Mouse (Mus musculus) heart, embryonic 12.5 days (tissue): ENCODE measurements around the gene C1qtnf5. TPM values are rescaled to one million over a fixed set of nuclear protein-coding genes. Genes with fewer than 3 reads are reported as not detected.
"Not testable (repeated sequence)": the region's sequence is repeated elsewhere in the genome, so short reads cannot be mapped to it uniquely, and the experiment has no call there.

Experiments
- ATAC-seq: fragments of 200-750 bp; cut with Nextera tagmentation; 2 replicates; pipeline ENCODE4 v1.8.0; 2017; ENCODE audit warnings: moderate TSS enrichment, moderate library complexity; ENCODE audit not compliant: insufficient number of reproducible peaks, low FRiP score
- H3K27ac ChIP-seq: fragments of 300-500 bp; sonication (generic); 2 replicates; pipeline ENCODE4 v1.5.1; 2016; ENCODE audit warnings: mild to moderate bottlenecking, moderate library complexity; ENCODE audit not compliant: poor library complexity, severe bottlenecking
- H3K27me3 ChIP-seq: fragments of 300-500 bp; sonication (generic); replicated peaks from 2 replicates; pipeline ENCODE4 v1.6.1; 2016; ENCODE audit warnings: mild to moderate bottlenecking, moderate library complexity
- H3K36me3 ChIP-seq: fragments of 300-500 bp; sonication (generic); 2 replicates; pipeline ENCODE4 v1.6.1; 2016; ENCODE audit warnings: mild to moderate bottlenecking, moderate library complexity
- H3K4me1 ChIP-seq: fragments of 300-500 bp; sonication (generic); replicated peaks from 2 replicates; pipeline ENCODE4 v1.6.1; 2016; ENCODE audit warnings: mild to moderate bottlenecking
- H3K4me2 ChIP-seq: fragments of 300-500 bp; sonication (generic); 2 replicates; pipeline ENCODE4 v1.6.1; 2016; ENCODE audit warnings: mild to moderate bottlenecking, moderate library complexity
- H3K4me3 ChIP-seq: fragments of 300-500 bp; sonication (generic); 2 replicates; pipeline ENCODE4 v1.5.1; 2016; ENCODE audit warnings: mild to moderate bottlenecking
- H3K9ac ChIP-seq: fragments of 300-500 bp; sonication (generic); 2 replicates; pipeline ENCODE4 v1.6.1; 2016; ENCODE audit warnings: mild to moderate bottlenecking, moderate library complexity
- H3K9me3 ChIP-seq: fragments of 300-500 bp; sonication (generic); replicated peaks from 2 replicates; pipeline ENCODE4 v1.6.1; 2016; ENCODE audit warnings: mild to moderate bottlenecking, moderate library complexity
- whole genome bisulfite sequencing: fragments of 180-500 bp; shearing (Covaris S2); methylation state at CpG from one replicate; pipeline ENCODE4 v1.1.7; 2016; 5-methylcytosine and 5-hydroxymethylcytosine counted together
- polyA plus RNA-seq: library from polyadenylated mRNA; unstranded; fragments of >200 nt; fragmentation: Nextera tagmentation; extraction: Ambion mirVana; gene quantifications from 2 replicates; pipeline ENCODE4 v1.2.1, GENCODE M21; 2016

The C1qtnf5 gene
- polyA plus RNA-seq, 1 experiment from 2014 or later: 1.1 TPM

DNA sequence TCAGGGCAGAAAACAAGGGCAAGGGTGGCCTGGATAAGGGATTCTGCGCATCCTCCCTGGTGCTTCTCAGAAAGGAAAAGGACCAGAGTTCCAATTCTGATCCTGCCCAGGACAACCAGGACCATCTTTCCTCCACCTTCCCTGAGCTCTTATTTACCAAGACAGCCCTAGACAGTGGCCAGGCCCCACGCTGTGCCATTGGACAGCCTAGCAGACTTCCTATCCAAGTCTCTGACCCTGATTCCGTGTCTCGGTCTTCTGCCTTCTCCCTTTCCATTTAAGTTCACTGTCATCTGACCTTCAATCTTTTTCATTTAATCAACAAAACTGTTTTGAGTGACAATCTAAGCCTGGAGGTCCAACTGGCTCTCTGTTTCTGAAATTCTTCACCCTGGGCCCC lies 449 bp upstream of the C1qtnf5 start:
- Histone ChIP-seq H3K4me2 (no peak overlapping the region), H3K4me3 (no peak overlapping the region), H3K9ac (0 out of 2 replicates have a peak overlapping the region, but pooled peaks have one; percentile 2), H3K9me3 (no peaks in the 10 kb centered on the region), H3K27ac (no peak overlapping the region), H3K27me3 (no peaks in the 10 kb centered on the region), H3K36me3 (peaks cover 11% of the 10 kb centered on the region), H3K4me1 (peaks cover 51% of the 10 kb centered on the region)
- WGBS: 74% methylated on average over 4 of the region's 4 CpGs
- no peak for ATAC-seq

GRCm38 (mm10) chr9:44107557-44108179 lies 623 bp downstream of the C1qtnf5 start:
- Histone ChIP-seq H3K27me3 (no peaks in the 10 kb centered on the region), H3K4me2 (peak overlapping the region; percentile 49), H3K4me1 (peaks cover 59% of the 10 kb centered on the region), H3K9me3 (no peaks in the 10 kb centered on the region), H3K4me3 (no peak overlapping the region), H3K27ac (peak overlapping the region; percentile 46), H3K9ac (peak overlapping the region; percentile 55), H3K36me3 (peaks cover 11% of the 10 kb centered on the region)
- 37% methylated on average over 25 of the region's 25 CpGs for WGBS
- ATAC-seq: no peak; the same call in 1 of the 2 replicates

DNA sequence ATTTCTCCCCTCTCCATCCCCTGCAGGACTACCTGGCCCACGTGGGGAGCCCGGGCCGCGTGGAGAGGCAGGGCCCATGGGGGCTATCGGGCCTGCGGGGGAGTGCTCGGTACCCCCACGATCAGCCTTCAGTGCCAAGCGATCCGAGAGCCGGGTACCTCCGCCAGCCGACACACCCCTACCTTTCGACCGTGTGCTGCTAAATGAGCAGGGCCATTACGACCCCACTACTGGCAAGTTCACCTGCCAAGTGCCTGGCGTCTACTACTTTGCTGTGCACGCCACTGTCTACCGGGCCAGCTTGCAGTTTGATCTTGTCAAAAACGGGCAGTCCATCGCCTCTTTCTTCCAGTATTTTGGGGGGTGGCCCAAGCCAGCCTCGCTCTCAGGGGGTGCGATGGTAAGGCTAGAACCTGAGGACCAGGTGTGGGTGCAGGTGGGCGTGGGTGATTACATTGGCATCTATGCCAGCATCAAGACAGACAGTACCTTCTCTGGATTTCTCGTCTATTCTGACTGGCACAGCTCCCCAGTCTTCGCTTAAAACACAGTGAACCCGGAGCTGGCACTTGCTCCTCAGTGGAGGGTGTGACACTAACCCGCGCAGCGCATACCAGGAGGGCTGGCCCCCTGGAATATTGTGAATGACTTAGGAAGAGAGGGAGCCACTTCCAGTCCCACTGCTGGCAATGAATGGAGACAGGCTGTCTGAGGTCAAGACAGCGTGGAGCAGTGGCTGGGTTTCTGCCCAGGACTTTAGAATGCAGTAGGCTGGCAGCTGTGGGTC lies 1.4 kb downstream of the C1qtnf5 start:
- H3K27ac ChIP-seq: no peak overlapping the region; the same call in 1 of the 2 replicates
- H3K9ac ChIP-seq: peak overlapping the region; percentile 55
- H3K4me1 ChIP-seq: peaks cover 59% of the 10 kb centered on the region
- WGBS: 78% methylated on average over 31 of the region's 31 CpGs
- H3K27me3 ChIP-seq: no peaks in the 10 kb centered on the region
- peak overlapping the region; percentile 56 for H3K4me2 ChIP-seq
- H3K9me3 ChIP-seq: no peaks in the 10 kb centered on the region
- peaks cover 11% of the 10 kb centered on the region for H3K36me3 ChIP-seq
- ATAC-seq: no peak
- no peak overlapping the region for H3K4me3 ChIP-seq

DNA sequence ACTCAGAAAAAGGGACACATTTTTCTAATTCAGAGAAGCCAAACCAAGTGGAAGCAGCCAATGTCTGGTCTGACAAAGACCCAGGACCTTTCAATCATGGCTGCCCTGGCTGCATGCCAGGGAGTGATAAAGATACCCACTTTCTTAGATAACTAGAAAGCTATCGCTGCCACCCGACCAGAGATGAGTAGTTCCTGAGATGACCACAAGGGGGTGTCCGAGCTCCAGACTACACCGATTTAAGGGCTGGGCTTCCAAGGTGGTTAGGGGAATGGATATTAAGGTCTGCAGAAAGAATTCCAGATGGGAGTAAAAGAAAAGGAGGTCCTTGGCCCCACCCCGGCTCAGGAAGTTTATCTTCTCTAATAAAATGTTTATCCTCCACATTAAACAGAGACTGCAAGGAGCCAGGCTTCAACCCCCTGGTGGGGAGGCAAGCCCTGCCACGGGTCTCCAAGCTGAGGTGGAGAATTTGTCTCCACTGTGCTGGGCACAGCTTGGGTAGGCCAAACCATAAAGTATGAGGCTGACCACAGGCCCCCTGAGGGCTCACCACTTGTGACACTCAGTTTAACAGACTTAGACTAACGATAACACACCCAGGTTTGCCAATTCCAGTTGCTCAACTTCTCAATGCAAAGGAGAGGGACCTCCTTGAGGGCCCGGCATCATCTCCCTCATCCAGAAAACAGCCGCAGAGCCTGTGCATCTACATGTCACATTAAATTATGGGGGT lies 2.5 kb downstream of the C1qtnf5 start:
- Histone ChIP-seq H3K27me3 (no peaks in the 10 kb centered on the region), H3K4me1 (peaks cover 59% of the 10 kb centered on the region), H3K4me2 (peak overlapping the region; percentile 56), H3K4me3 (peak overlapping the region; percentile 27; the same call in 1 of the 2 replicates), H3K9ac (peak overlapping the region; percentile 55; the same call in 1 of the 2 replicates), H3K9me3 (no peaks in the 10 kb centered on the region), H3K36me3 (peaks cover 11% of the 10 kb centered on the region), H3K27ac (no peak overlapping the region)
- WGBS: 27% methylated on average over 9 of the region's 9 CpGs
- ATAC-seq: no peak

- not testable (repeated sequence) for H3K36me3 ChIP-seq, ATAC-seq, H3K27me3 ChIP-seq, H3K9me3 ChIP-seq, H3K27ac ChIP-seq
- Histone ChIP-seq H3K4me1 (peaks cover 50% of the 10 kb centered on the region), H3K4me3 (peak overlapping the region; percentile 92), H3K9ac (peak overlapping the region; percentile 98), H3K4me2 (peak overlapping the region; percentile 73)
- WGBS: 69% methylated on average over 10 of the region's 12 CpGs
These were observed 4.9 kb downstream of the C1qtnf5 start for GRCm38 (mm10) chr9:44111909-44112308.

DNA sequence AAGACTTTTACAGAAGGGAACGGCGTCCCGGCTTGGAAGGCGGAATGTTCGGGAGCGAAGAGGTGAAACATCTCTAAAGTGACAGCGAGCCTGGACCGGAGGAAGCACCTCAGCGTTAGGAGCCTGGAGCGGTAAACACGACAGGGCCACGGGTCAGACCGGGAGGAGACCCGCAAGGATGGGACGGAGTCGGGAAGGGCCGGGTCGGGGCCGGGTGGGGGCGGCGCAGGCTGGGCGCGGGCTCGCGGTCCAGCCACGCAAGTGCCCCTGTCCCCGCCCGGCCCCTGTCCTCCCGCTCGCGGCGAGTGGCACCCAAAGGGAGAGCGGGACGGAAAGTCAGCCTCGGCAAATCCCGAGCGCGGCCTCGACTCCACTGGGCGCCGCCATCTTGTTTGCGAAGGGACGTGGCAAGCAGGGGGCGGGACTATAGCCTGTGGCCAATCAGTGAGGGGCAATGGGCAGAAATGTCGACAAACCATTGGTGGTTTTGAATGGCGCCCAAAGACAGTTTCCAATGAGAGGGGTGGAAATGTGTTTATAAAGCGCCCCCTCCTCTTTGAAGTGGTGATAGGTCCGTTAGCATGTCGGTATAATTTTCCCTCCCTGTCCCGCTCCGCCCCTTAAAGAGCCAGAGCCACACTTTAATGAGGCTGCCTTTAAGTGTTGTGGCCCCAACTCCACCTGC lies 6.2 kb downstream of the C1qtnf5 start, which contains the start of the genes Gm49380 and Rnf26:
Gm49380 (minus strand) TSS at position 396 of the 685 bp plus-strand sequence.
Rnf26 (minus strand) TSS at position 413 of the 685 bp plus-strand sequence.
- H3K4me1 ChIP-seq: peaks cover 37% of the 10 kb centered on the region
- peak within 1 kb of the TSS; percentile 92 for H3K4me3 ChIP-seq
- peak within 1 kb of the TSS; percentile 98 for H3K9ac ChIP-seq
- ATAC-seq: peak; percentile 95
- H3K36me3 ChIP-seq: peaks cover 4% of the 10 kb centered on the region
- peak within 1 kb of the TSS; percentile 80 for H3K27ac ChIP-seq
- H3K27me3 ChIP-seq: no peaks in the 10 kb centered on the region
- under 1% methylated on average over 49 of the region's 51 CpGs for WGBS
- no peaks in the 10 kb centered on the region for H3K9me3 ChIP-seq
- H3K4me2 ChIP-seq: peak within 1 kb of the TSS; percentile 73

- H3K27me3 ChIP-seq: no peaks in the 10 kb centered on the region
- WGBS: 76% methylated on average over 2 of the region's 2 CpGs
- H3K27ac ChIP-seq: no peak overlapping the region
- H3K9me3 ChIP-seq: no peaks in the 10 kb centered on the region
- no peak overlapping the region for H3K4me2 ChIP-seq
- H3K4me1 ChIP-seq: peaks cover 25% of the 10 kb centered on the region
- H3K4me3 ChIP-seq: no peak overlapping the region
- no peak overlapping the region for H3K9ac ChIP-seq
- no peaks in the 10 kb centered on the region for H3K36me3 ChIP-seq
- no peak for ATAC-seq
These were observed 7.4 kb downstream of the C1qtnf5 start for GRCm38 (mm10) chr9:44114453-44114852.

- H3K36me3 ChIP-seq: no peaks in the 10 kb centered on the region
- H3K27ac ChIP-seq: no peak overlapping the region
- no peaks in the 10 kb centered on the region for H3K9me3 ChIP-seq
- H3K4me2 ChIP-seq: no peak overlapping the region
- H3K4me3 ChIP-seq: no peak overlapping the region
- H3K9ac ChIP-seq: no peak overlapping the region; the same call in 1 of the 2 replicates
- peaks cover 13% of the 10 kb centered on the region for H3K4me1 ChIP-seq
- ATAC-seq: no peak
- WGBS: 83% methylated on average over 9 of the region's 9 CpGs
- H3K27me3 ChIP-seq: no peaks in the 10 kb centered on the region
These were observed 8.6 kb downstream of the C1qtnf5 start for GRCm38 (mm10) chr9:44115599-44115998.

DNA sequence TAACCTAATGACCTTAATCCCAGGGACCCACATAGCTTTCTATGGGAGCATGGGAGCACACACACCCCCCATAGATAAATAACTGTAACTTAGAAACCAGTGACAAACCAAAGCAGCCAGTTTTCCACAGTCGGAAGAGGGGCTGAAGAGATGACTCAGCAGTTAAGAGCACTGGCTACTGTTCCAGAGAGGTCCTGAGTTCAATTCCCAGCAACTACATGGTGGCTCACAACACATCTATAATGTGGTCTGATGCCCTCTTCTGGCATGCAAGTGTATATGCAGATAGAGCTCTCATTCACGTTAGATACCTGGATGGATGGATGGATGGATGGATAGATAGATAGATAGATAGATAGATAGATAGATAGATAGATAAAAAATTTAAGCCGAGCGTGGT lies 9.1 kb downstream of the C1qtnf5 start:
- peaks cover 10% of the 10 kb centered on the region for H3K4me1 ChIP-seq
- no peaks in the 10 kb centered on the region for H3K9me3 ChIP-seq
- H3K4me3 ChIP-seq: no peak overlapping the region
- H3K27me3 ChIP-seq: no peaks in the 10 kb centered on the region
- 81% methylated on average over 4 of the region's 4 CpGs for WGBS
- no peak overlapping the region for H3K4me2 ChIP-seq
- no peaks in the 10 kb centered on the region for H3K36me3 ChIP-seq
- H3K27ac ChIP-seq: no peak overlapping the region
- no peak overlapping the region for H3K9ac ChIP-seq
- ATAC-seq: no peak

GRCm38 (mm10) chr9:44119011-44119410 lies 12.0 kb downstream of the C1qtnf5 start:
- no peak overlapping the region for H3K9ac ChIP-seq
- H3K9me3 ChIP-seq: no peaks in the 10 kb centered on the region
- no peaks in the 10 kb centered on the region for H3K36me3 ChIP-seq
- no peak overlapping the region for H3K27ac ChIP-seq
- H3K4me1 ChIP-seq: no peaks in the 10 kb centered on the region
- no peak for ATAC-seq
- H3K4me3 ChIP-seq: no peak overlapping the region
- H3K27me3 ChIP-seq: no peaks in the 10 kb centered on the region
- H3K4me2 ChIP-seq: no peak overlapping the region
- 45% methylated on average over 5 of the region's 5 CpGs for WGBS
